Mouse (Mus musculus): Measurements from ENCODE around the gene Rnf186. TPM values are rescaled to one million over a fixed set of nuclear protein-coding genes. Genes with fewer than 3 reads are reported as not detected.

Gene Rnf186
- polyA plus RNA-seq, 1 experiment from 2014 or later, result not detected

DNA sequence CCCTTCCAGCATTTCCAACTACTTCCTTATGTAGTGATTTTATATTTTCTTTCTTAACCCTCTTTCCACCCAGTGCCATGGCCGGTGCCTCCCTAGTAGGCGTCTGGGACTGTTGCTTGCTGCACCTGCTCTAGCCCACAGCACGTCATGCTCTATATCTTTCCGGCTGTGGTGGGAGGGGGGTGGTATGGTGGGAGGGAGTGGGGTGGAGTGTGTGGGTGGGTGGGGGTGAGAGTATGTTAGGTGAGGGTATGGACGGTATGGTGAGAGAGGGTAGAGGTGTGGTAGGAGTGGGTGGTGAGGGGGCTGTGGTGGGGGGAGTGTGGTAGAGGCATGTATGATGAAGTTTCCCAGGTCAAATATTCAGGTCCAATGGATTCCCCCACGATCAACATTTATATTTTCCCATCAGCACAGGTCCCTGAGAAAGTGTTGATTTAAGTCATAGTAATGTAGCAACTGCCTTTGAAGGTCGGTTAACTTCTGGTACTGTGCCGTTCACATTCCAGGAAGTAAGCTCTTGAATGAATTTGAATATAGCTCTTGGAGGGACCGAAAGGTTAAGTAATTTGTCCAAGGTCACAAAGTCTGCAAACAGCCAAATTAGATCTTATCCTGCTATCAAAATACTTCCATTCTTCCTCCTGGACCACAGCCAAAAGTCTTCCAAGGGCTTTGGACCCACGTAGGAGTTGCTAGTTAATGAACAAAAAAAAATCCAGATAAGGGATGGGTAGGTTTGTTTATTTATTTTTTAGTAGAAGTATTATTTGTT is 28.2 kb upstream of the Rnf186 start:
- Histone ChIP-seq H3K4me1 (ENCODE audit: control insufficient read depth in 2 of 2, insufficient read depth in 2 of 2, low read length in 2 of 2) (no peaks in the 10 kb centered on the region), H3K4me3 (ENCODE audit: control insufficient read depth in 1 of 2, insufficient read depth in 1 of 2, low read depth in 1 of 2, low read length in 2 of 2) (no peak overlapping the region), H3K9me3 (ENCODE audit: control insufficient read depth, low read length) (no peaks in the 10 kb centered on the region), H3K36me3 (ENCODE audit: control insufficient read depth, insufficient read depth, low read length) (no peaks in the 10 kb centered on the region), H3K27me3 (ENCODE audit: control insufficient read depth, insufficient read depth, low read length) (peaks cover 3% of the 10 kb centered on the region; the same call in 1 of the 2 replicates), H3K9ac (ENCODE audit: low read length) (no peak overlapping the region), H3K27ac (replicated peaks in 1 of 2; ENCODE audit: control insufficient read depth in 1 of 2, insufficient read depth in 1 of 2, low read depth in 2 of 2, low read length in 2 of 2) (no peak overlapping the region), H3K4me2 (ENCODE audit: low read length) (no peak overlapping the region)
- WGBS, result 65% methylated on average over 10 of the region's 10 CpGs
- no peak for ATAC-seq (ENCODE audit: insufficient number of reproducible peaks, insufficient read depth, low FRiP score, low read depth)

GRCm38 (mm10) chr4:138939481-138939880 is 27.4 kb upstream of the Rnf186 start:
- Histone ChIP-seq H3K27me3 (ENCODE audit: control insufficient read depth, insufficient read depth, low read length) (peaks cover 3% of the 10 kb centered on the region; the same call in 1 of the 2 replicates), H3K36me3 (ENCODE audit: control insufficient read depth, insufficient read depth, low read length) (no peaks in the 10 kb centered on the region), H3K9ac (ENCODE audit: low read length) (no peak overlapping the region), H3K4me1 (ENCODE audit: control insufficient read depth in 2 of 2, insufficient read depth in 2 of 2, low read length in 2 of 2) (no peaks in the 10 kb centered on the region), H3K9me3 (ENCODE audit: control insufficient read depth, low read length) (no peaks in the 10 kb centered on the region), H3K27ac (replicated peaks in 1 of 2; ENCODE audit: control insufficient read depth in 1 of 2, insufficient read depth in 1 of 2, low read depth in 2 of 2, low read length in 2 of 2) (no peak overlapping the region), H3K4me3 (ENCODE audit: control insufficient read depth in 1 of 2, insufficient read depth in 1 of 2, low read depth in 1 of 2, low read length in 2 of 2) (no peak overlapping the region), H3K4me2 (ENCODE audit: low read length) (no peak overlapping the region)
- ATAC-seq (ENCODE audit: insufficient number of reproducible peaks, insufficient read depth, low FRiP score, low read depth), result no peak
- WGBS, result 45% methylated on average over 4 of the region's 4 CpGs

DNA sequence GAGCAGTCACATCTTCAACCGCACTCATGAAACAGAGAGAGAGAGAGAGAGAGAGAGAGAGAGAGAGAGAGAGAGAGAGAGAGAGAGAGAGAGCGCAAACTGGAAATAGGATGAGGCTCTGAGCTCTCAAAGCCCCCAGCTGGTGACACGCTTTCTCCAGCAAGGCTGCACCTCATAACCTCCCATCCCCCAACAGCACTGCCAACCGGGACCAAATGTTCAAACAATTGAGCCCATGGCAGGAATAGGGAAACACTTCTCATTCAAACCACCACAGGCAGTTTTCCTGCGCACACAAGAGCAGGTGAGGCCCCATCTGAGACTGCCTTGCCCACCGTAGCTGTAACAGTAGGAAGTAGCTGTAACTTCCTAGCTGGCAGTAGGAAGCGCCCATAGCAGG is 25.5 kb upstream of the Rnf186 start:
- ATAC-seq (ENCODE audit: insufficient number of reproducible peaks, insufficient read depth, low FRiP score, low read depth), result no peak
- Histone ChIP-seq H3K9me3 (ENCODE audit: control insufficient read depth, low read length) (no peaks in the 10 kb centered on the region), H3K4me2 (ENCODE audit: low read length) (no peak overlapping the region), H3K27me3 (ENCODE audit: control insufficient read depth, insufficient read depth, low read length) (peaks cover 3% of the 10 kb centered on the region; the same call in 1 of the 2 replicates), H3K4me1 (ENCODE audit: control insufficient read depth in 2 of 2, insufficient read depth in 2 of 2, low read length in 2 of 2) (no peaks in the 10 kb centered on the region), H3K4me3 (ENCODE audit: control insufficient read depth in 1 of 2, insufficient read depth in 1 of 2, low read depth in 1 of 2, low read length in 2 of 2) (no peak overlapping the region), H3K27ac (replicated peaks in 1 of 2; ENCODE audit: control insufficient read depth in 1 of 2, insufficient read depth in 1 of 2, low read depth in 2 of 2, low read length in 2 of 2) (no peak overlapping the region), H3K36me3 (ENCODE audit: control insufficient read depth, insufficient read depth, low read length) (no peaks in the 10 kb centered on the region), H3K9ac (ENCODE audit: low read length) (no peak overlapping the region)
- WGBS, result 37% methylated on average over 7 of the region's 7 CpGs

- Histone ChIP-seq H3K36me3 (ENCODE audit: control insufficient read depth, insufficient read depth, low read length) (no peaks in the 10 kb centered on the region), H3K4me2 (ENCODE audit: low read length) (no peak overlapping the region), H3K9me3 (ENCODE audit: control insufficient read depth, low read length) (no peaks in the 10 kb centered on the region), H3K27me3 (ENCODE audit: control insufficient read depth, insufficient read depth, low read length) (peaks cover 3% of the 10 kb centered on the region; the same call in 1 of the 2 replicates), H3K27ac (replicated peaks in 1 of 2; ENCODE audit: control insufficient read depth in 1 of 2, insufficient read depth in 1 of 2, low read depth in 2 of 2, low read length in 2 of 2) (no peak overlapping the region), H3K4me1 (ENCODE audit: control insufficient read depth in 2 of 2, insufficient read depth in 2 of 2, low read length in 2 of 2) (no peaks in the 10 kb centered on the region), H3K9ac (ENCODE audit: low read length) (no peak overlapping the region), H3K4me3 (ENCODE audit: control insufficient read depth in 1 of 2, insufficient read depth in 1 of 2, low read depth in 1 of 2, low read length in 2 of 2) (no peak overlapping the region)
- ATAC-seq (ENCODE audit: insufficient number of reproducible peaks, insufficient read depth, low FRiP score, low read depth), result no peak
- 51% methylated on average over 6 of the region's 6 CpGs for WGBS
Measured at GRCm38 (mm10) chr4:138941966-138942365, 24.9 kb upstream of the Rnf186 start.

DNA sequence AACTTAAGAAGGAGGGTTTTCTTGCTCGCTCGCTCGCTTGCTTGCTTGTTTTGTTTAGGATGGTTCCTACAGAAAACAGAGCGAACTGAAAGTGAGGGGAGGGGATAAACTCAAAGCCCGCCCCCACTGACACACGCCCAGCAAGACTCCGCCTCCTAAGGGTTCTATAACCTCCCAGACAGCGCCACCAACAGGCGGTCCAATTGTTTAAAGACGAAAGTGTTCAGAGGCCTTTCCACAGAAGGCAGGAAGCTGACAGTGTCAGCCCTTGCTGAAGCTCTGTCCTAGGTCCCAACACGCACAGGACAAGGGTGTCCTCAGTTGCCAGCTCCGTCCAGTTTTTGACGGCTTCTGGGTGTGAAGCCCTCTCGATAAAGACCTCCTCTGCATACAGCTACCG is 23.2 kb upstream of the Rnf186 start:
- H3K4me2 ChIP-seq (ENCODE audit: low read length), result peak overlapping the region; percentile 44
- no peaks in the 10 kb centered on the region for H3K4me1 ChIP-seq (ENCODE audit: control insufficient read depth in 2 of 2, insufficient read depth in 2 of 2, low read length in 2 of 2)
- no peak overlapping the region for H3K27ac ChIP-seq (replicated peaks in 1 of 2; ENCODE audit: control insufficient read depth in 1 of 2, insufficient read depth in 1 of 2, low read depth in 2 of 2, low read length in 2 of 2)
- peak overlapping the region; percentile 17 to 29; a peak in 3 of 4 replicates for H3K4me3 ChIP-seq (ENCODE audit: control insufficient read depth in 1 of 2, insufficient read depth in 1 of 2, low read depth in 1 of 2, low read length in 2 of 2)
- no peaks in the 10 kb centered on the region for H3K9me3 ChIP-seq (ENCODE audit: control insufficient read depth, low read length)
- 17% methylated on average over 15 of the region's 15 CpGs for WGBS
- 0 out of 2 replicates have a peak, but pooled peaks have one; percentile 26 for ATAC-seq (ENCODE audit: insufficient number of reproducible peaks, insufficient read depth, low FRiP score, low read depth)
- H3K9ac ChIP-seq (ENCODE audit: low read length), result no peak overlapping the region
- H3K36me3 ChIP-seq (ENCODE audit: control insufficient read depth, insufficient read depth, low read length), result no peaks in the 10 kb centered on the region
- H3K27me3 ChIP-seq (ENCODE audit: control insufficient read depth, insufficient read depth, low read length), result peaks cover 3% of the 10 kb centered on the region; the same call in 1 of the 2 replicates

- no peaks in the 10 kb centered on the region for H3K27me3 ChIP-seq (ENCODE audit: control insufficient read depth, insufficient read depth, low read length)
- WGBS, result 87% methylated on average over 2 of the region's 2 CpGs
- no peaks in the 10 kb centered on the region for H3K4me1 ChIP-seq (ENCODE audit: control insufficient read depth in 2 of 2, insufficient read depth in 2 of 2, low read length in 2 of 2)
- no peak overlapping the region for H3K27ac ChIP-seq (replicated peaks in 1 of 2; ENCODE audit: control insufficient read depth in 1 of 2, insufficient read depth in 1 of 2, low read depth in 2 of 2, low read length in 2 of 2)
- no peak overlapping the region for H3K4me3 ChIP-seq (ENCODE audit: control insufficient read depth in 1 of 2, insufficient read depth in 1 of 2, low read depth in 1 of 2, low read length in 2 of 2)
- H3K36me3 ChIP-seq (ENCODE audit: control insufficient read depth, insufficient read depth, low read length), result no peaks in the 10 kb centered on the region
- H3K4me2 ChIP-seq (ENCODE audit: low read length), result no peak overlapping the region
- no peak overlapping the region for H3K9ac ChIP-seq (ENCODE audit: low read length)
- no peaks in the 10 kb centered on the region for H3K9me3 ChIP-seq (ENCODE audit: control insufficient read depth, low read length)
- ATAC-seq (ENCODE audit: insufficient number of reproducible peaks, insufficient read depth, low FRiP score, low read depth), result no peak
Measured at GRCm38 (mm10) chr4:138948257-138948656, 18.7 kb upstream of the Rnf186 start.

DNA sequence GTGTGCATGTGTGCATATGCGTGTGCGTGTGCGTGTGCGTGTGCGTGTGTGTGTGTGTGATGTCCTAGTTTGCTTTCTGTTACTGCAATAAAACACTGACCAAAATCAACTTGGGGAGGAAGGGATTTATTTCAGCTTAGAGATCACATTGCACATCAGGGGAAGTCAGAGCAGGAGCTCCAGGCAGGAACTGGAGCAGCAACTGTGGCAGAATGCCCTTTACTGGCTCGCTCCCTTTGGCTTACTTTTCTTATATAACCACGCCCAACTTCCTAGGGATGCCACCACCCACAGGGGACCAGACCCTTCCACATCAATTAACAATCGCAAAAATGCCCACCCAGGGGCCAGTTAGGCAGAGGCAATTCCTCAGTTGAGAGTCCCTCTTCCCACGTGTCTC is 8.3 kb upstream of the Rnf186 start:
- 0 out of 2 replicates have a peak, but pooled peaks cover 2% of the 10 kb centered on the region for H3K9me3 ChIP-seq (ENCODE audit: control insufficient read depth, low read length)
- H3K4me3 ChIP-seq (ENCODE audit: control insufficient read depth in 1 of 2, insufficient read depth in 1 of 2, low read depth in 1 of 2, low read length in 2 of 2), result no peak overlapping the region
- ATAC-seq (ENCODE audit: insufficient number of reproducible peaks, insufficient read depth, low FRiP score, low read depth), result no peak
- no peaks in the 10 kb centered on the region for H3K27me3 ChIP-seq (ENCODE audit: control insufficient read depth, insufficient read depth, low read length)
- WGBS, result 79% methylated on average over 9 of the region's 9 CpGs
- no peak overlapping the region for H3K9ac ChIP-seq (ENCODE audit: low read length)
- H3K4me2 ChIP-seq (ENCODE audit: low read length), result no peak overlapping the region
- H3K27ac ChIP-seq (replicated peaks in 1 of 2; ENCODE audit: control insufficient read depth in 1 of 2, insufficient read depth in 1 of 2, low read depth in 2 of 2, low read length in 2 of 2), result no peak overlapping the region
- H3K36me3 ChIP-seq (ENCODE audit: control insufficient read depth, insufficient read depth, low read length), result no peaks in the 10 kb centered on the region
- H3K4me1 ChIP-seq (ENCODE audit: control insufficient read depth in 2 of 2, insufficient read depth in 2 of 2, low read length in 2 of 2), result no peaks in the 10 kb centered on the region
